Mouse (Mus musculus) liver, embryonic 11.5 days (tissue): ENCODE results near the gene Akap13. TPM values are rescaled to one million over a fixed set of nuclear protein-coding genes. Genes with fewer than 3 reads are reported as not detected.

Experiments used
- ATAC-seq: fragments of 200-750 bp; cut with Nextera tagmentation; replicated peaks from 2 replicates; pipeline ENCODE4 v1.8.0; 2017; ENCODE audit warnings: moderate number of reproducible peaks, mild to moderate bottlenecking, moderate TSS enrichment, moderate library complexity; ENCODE audit not compliant: low FRiP score
- DNase-seq: peaks from one replicate; pipeline ENCODE4 v3.0.0-alpha.2; 2017; ENCODE audit warnings: low spot score
- H3K27ac ChIP-seq: fragments of 300-500 bp; sonication (generic); 2 replicates; pipeline ENCODE4 v1.5.1; 2014; ENCODE audit warnings: mild to moderate bottlenecking, low read depth, low read length, control low read depth
- H3K27me3 ChIP-seq: fragments of 300-500 bp; sonication (generic); replicated peaks from 2 replicates; pipeline ENCODE4 v1.6.1; 2014; ENCODE audit warnings: low read length, mixed read lengths; ENCODE audit not compliant: control insufficient read depth, insufficient read depth
- H3K36me3 ChIP-seq: fragments of 300-500 bp; sonication (generic); 2 replicates; pipeline ENCODE4 v1.6.1; 2014; ENCODE audit warnings: mild to moderate bottlenecking, low read length, moderate library complexity, mixed read lengths; ENCODE audit not compliant: control insufficient read depth, insufficient read depth
- H3K4me1 ChIP-seq: fragments of 300-500 bp; sonication (generic); replicated peaks from 2 replicates; pipeline ENCODE4 v1.6.1; 2014; ENCODE audit warnings: low read length, mixed read lengths; ENCODE audit not compliant: control insufficient read depth, insufficient read depth
- H3K4me2 ChIP-seq: fragments of 300-500 bp; sonication (generic); 2 replicates; pipeline ENCODE4 v1.6.1; 2014; ENCODE audit warnings: mild to moderate bottlenecking, control low read depth, moderate library complexity
- H3K4me3 ChIP-seq: fragments of 300-500 bp; sonication (generic); 2 replicates; pipeline ENCODE4 v1.5.1; 2014; ENCODE audit warnings: low read depth, low read length, control low read depth
- H3K9ac ChIP-seq: fragments of 300-500 bp; sonication (generic); 2 replicates; pipeline ENCODE4 v1.6.1; 2014; ENCODE audit warnings: low read depth, low read length, control low read depth
- H3K9me3 ChIP-seq: fragments of 300-500 bp; sonication (generic); 2 replicates; pipeline ENCODE4 v1.6.1; 2016; ENCODE audit warnings: low read length, inconsistent platforms, mixed read lengths; ENCODE audit not compliant: control insufficient read depth
- WGBS: fragments of 180-500 bp; shearing (Covaris S2); extraction: QIAGEN DNeasy Blood & Tissue Kit; methylation state at CpG from one replicate; pipeline ENCODE4 v1.1.7; 2014; 5-methylcytosine and 5-hydroxymethylcytosine counted together
- polyA plus RNA-seq: library from polyadenylated mRNA; unstranded; fragments of >200 nt; fragmentation: Nextera tagmentation; extraction: Ambion mirVana; gene quantifications from 2 replicates; pipeline ENCODE4 v1.2.1, GENCODE M21; 2014

Gene Akap13
- polyA plus RNA-seq, 1 experiment from 2014 or later = 30.7 TPM

- no peak overlapping the region for H3K9ac ChIP-seq
- H3K36me3 ChIP-seq = no peaks in the 10 kb centered on the region
- no peak overlapping the region for H3K27ac ChIP-seq
- WGBS = 94% methylated on average over 3 of the region's 3 CpGs
- 0 out of 2 replicates have a peak, but pooled peaks cover 5% of the 10 kb centered on the region for H3K4me1 ChIP-seq
- DNase-seq = no peak
- ATAC-seq = no peak
- H3K9me3 ChIP-seq = no peaks in the 10 kb centered on the region
- no peak overlapping the region for H3K4me2 ChIP-seq
- no peak overlapping the region for H3K4me3 ChIP-seq
- H3K27me3 ChIP-seq = no peaks in the 10 kb centered on the region
These were observed 75.3 kb downstream of the Akap13 start for GRCm38 (mm10) chr7:75530642-75531041.

- Histone ChIP-seq H3K4me1 (no peaks in the 10 kb centered on the region), H3K27me3 (no peaks in the 10 kb centered on the region), H3K9ac (no peak overlapping the region), H3K4me3 (no peak overlapping the region), H3K27ac (no peak overlapping the region), H3K9me3 (no peaks in the 10 kb centered on the region), H3K4me2 (no peak overlapping the region), H3K36me3 (no peaks in the 10 kb centered on the region)
- WGBS = 91% methylated on average over 5 of the region's 5 CpGs
- ATAC-seq (no peak), DNase-seq (no peak)
These were observed 77.7 kb downstream of the Akap13 start for GRCm38 (mm10) chr7:75533079-75533478.

- no peak overlapping the region for H3K4me3 ChIP-seq
- no peaks in the 10 kb centered on the region for H3K4me1 ChIP-seq
- H3K9me3 ChIP-seq = no peaks in the 10 kb centered on the region
- no peak overlapping the region for H3K4me2 ChIP-seq
- ATAC-seq (no peak), DNase-seq (no peak)
- H3K9ac ChIP-seq = no peak overlapping the region
- H3K27ac ChIP-seq = no peak overlapping the region
- WGBS = 82% methylated on average over 5 of the region's 5 CpGs
- H3K36me3 ChIP-seq = no peaks in the 10 kb centered on the region
- no peaks in the 10 kb centered on the region for H3K27me3 ChIP-seq
These were observed 81.0 kb downstream of the Akap13 start for GRCm38 (mm10) chr7:75536298-75536697.

DNA sequence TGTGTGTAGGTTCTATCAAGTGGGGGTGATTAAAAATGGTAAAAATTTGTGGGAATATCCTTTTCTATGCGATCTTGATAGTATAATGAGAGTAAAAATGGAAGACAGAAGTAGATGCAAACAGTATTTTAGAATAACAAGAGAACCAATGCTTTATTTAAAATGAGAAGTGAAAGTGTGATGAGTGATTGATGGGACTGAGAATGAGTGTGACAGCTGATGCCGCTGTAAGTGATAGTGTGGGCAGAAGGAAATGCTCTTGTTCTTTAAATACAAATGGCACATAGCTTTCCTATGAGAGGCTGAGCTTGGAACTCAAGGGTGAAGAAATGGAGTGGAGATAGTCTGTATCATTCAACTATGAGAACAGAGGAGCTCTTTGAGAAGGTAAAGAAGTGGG is 82.2 kb downstream of the Akap13 start:
- Histone ChIP-seq H3K9me3 (no peaks in the 10 kb centered on the region), H3K4me1 (no peaks in the 10 kb centered on the region), H3K4me3 (no peak overlapping the region), H3K9ac (no peak overlapping the region), H3K27ac (no peak overlapping the region), H3K27me3 (no peaks in the 10 kb centered on the region), H3K4me2 (no peak overlapping the region), H3K36me3 (no peaks in the 10 kb centered on the region)
- WGBS = 67% methylated on average over 2 of the region's 2 CpGs
- ATAC-seq (no peak), DNase-seq (no peak)

GRCm38 (mm10) chr7:75538513-75538912 is 83.2 kb downstream of the Akap13 start:
- H3K4me2 ChIP-seq = no peak overlapping the region
- ATAC-seq (no peak), DNase-seq (no peak)
- H3K9me3 ChIP-seq = no peaks in the 10 kb centered on the region
- no peaks in the 10 kb centered on the region for H3K27me3 ChIP-seq
- no peak overlapping the region for H3K9ac ChIP-seq
- no peaks in the 10 kb centered on the region for H3K36me3 ChIP-seq
- H3K27ac ChIP-seq = no peak overlapping the region
- H3K4me1 ChIP-seq = no peaks in the 10 kb centered on the region
- H3K4me3 ChIP-seq = no peak overlapping the region
- WGBS = 68% methylated on average over 3 of the region's 3 CpGs

DNA sequence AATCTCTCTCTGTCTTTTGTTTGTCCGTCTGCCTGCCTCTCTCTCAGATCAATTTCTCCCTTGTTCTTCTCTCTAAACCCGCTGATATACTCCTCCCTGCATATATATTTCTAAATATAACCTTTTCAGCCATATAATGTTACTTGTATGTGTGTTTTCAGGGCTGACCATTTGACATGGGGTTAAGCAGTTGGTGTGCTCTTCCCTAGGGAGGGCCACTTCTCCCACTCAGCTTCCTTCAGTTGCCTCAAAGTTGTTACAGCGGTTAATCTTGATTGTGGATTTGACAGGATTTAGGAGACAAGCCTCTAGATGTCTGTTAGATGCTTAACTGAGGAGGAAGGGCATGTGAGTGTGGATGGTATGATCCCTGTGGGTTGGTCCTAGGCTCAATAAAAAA is 83.8 kb downstream of the Akap13 start:
- Histone ChIP-seq H3K4me2 (no peak overlapping the region), H3K36me3 (no peaks in the 10 kb centered on the region)
- 74% methylated on average over 3 of the region's 3 CpGs for WGBS

DNA sequence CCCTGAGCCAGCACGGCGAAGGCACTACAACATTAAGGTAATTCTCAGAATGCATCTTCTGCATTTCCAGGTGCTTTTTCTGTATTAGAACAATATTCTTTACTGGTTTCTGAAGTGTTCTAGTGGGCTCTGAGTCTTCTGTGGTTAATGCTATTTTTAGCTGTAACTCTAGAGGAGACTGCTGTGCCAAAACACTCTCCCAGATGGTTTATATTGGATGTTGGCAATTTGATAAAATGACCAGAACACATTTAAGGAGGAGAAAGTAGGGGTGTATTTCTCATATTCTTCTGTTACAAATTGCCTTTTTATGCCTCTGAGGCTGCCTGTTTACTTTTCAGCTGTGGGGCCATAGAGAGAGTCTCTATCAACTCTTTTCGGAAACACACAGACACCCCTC is 94.5 kb downstream of the Akap13 start:
- Histone ChIP-seq H3K27me3 (no peaks in the 10 kb centered on the region), H3K36me3 (no peaks in the 10 kb centered on the region), H3K9ac (no peak overlapping the region), H3K9me3 (no peaks in the 10 kb centered on the region), H3K4me2 (no peak overlapping the region), H3K4me3 (no peak overlapping the region), H3K4me1 (peaks cover 3% of the 10 kb centered on the region; the same call in 1 of the 2 replicates), H3K27ac (no peak overlapping the region)
- no peak for ATAC-seq
- WGBS = 88% methylated on average over 3 of the region's 3 CpGs
- no peak for DNase-seq

More for the DNA sequence above, 83.8 kb downstream of the Akap13 start:
- ATAC-seq (no peak), DNase-seq (no peak)
- Histone ChIP-seq H3K27me3 (no peaks in the 10 kb centered on the region), H3K4me3 (no peak overlapping the region), H3K9me3 (no peaks in the 10 kb centered on the region), H3K9ac (no peak overlapping the region), H3K27ac (no peak overlapping the region), H3K4me1 (no peaks in the 10 kb centered on the region)

DNA sequence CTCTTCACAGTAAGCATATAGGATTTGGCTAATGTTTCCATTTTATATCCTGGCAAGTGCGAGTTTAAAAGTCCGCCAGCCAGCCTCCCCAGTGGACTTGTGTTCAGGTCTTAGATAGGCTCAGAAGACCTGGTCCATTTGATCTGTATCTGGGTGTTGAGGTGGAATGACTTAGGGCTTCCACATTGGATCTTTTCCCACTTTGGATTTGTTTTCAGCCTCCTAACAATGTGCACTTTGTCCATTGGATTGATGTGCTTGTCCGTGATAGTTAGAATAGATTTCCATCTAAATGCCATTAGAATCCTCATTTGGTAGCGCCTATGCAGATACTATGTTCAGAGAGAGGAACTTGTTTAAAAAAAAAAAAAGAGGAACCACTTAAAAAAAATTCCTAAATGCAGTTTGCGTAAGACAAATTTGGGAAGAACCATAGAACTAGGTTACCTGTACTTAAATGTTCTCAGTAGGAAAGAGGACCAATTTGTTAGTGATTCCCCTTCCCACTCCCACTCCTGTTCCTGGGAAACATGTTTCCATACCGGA is 95.5 kb downstream of the Akap13 start:
- Histone ChIP-seq H3K9me3 (no peaks in the 10 kb centered on the region), H3K4me1 (peaks cover 3% of the 10 kb centered on the region; the same call in 1 of the 2 replicates), H3K4me3 (no peak overlapping the region), H3K4me2 (no peak overlapping the region), H3K36me3 (no peaks in the 10 kb centered on the region), H3K27ac (no peak overlapping the region), H3K27me3 (no peaks in the 10 kb centered on the region), H3K9ac (no peak overlapping the region)
- DNase-seq = no peak
- WGBS = 71% methylated on average over 6 of the region's 6 CpGs
- ATAC-seq = no peak

- Histone ChIP-seq H3K9ac (no peak overlapping the region), H3K4me1 (peaks cover 4% of the 10 kb centered on the region), H3K9me3 (no peaks in the 10 kb centered on the region), H3K4me2 (no peak overlapping the region), H3K27me3 (no peaks in the 10 kb centered on the region), H3K27ac (no peak overlapping the region), H3K36me3 (no peaks in the 10 kb centered on the region), H3K4me3 (no peak overlapping the region)
- DNase-seq = no peak
- WGBS = 77% methylated on average over 8 of the region's 8 CpGs
- ATAC-seq = no peak
These were observed 97.8 kb downstream of the Akap13 start for GRCm38 (mm10) chr7:75553002-75553666.
